Mouse (Mus musculus): ENCODE results near the gene Slfn4.
"Not testable (repeated sequence)": the region's sequence is repeated elsewhere in the genome, so short reads cannot be mapped to it uniquely, and the experiment has no call there.

Gene Slfn4

GRCm38 (mm10) chr11:83174948-83175539 lies at the start of gene Slfn4:
TSS of gene Slfn4 (plus strand) at chr11:83175186.
- DNase-seq (ENCODE audit: low spot score), result no peak

- DNase-seq (ENCODE audit: low spot score), result not testable (repeated sequence)
Measured at GRCm38 (mm10) chr11:83125633-83126032, 49.4 kb upstream of the Slfn4 start.

GRCm38 (mm10) chr11:83137253-83137652 lies 37.7 kb upstream of the Slfn4 start:
- not testable (repeated sequence) for DNase-seq (ENCODE audit: low spot score)

GRCm38 (mm10) chr11:83148939-83149338 lies 26.0 kb upstream of the Slfn4 start:
- not testable (repeated sequence) for DNase-seq (ENCODE audit: low spot score)

- DNase-seq (ENCODE audit: low spot score), result peak; percentile 56
Measured at GRCm38 (mm10) chr11:83191134-83191893, 16.3 kb downstream of the Slfn4 start, which contains the start of gene Slfn3. TSS of gene Slfn3 (plus strand) at chr11:83191330.

GRCm38 (mm10) chr11:83192001-83192400 lies 17.0 kb downstream of the Slfn4 start:
- peak; percentile 63 for DNase-seq (ENCODE audit: low spot score)

GRCm38 (mm10) chr11:83205002-83205401 lies 30.0 kb downstream of the Slfn4 start:
- no peak for DNase-seq (ENCODE audit: low spot score)

GRCm38 (mm10) chr11:83216119-83216518 lies 41.1 kb downstream of the Slfn4 start:
- no peak for DNase-seq (ENCODE audit: low spot score)

- no peak for DNase-seq (ENCODE audit: low spot score)
Measured at GRCm38 (mm10) chr11:83221328-83221877, 46.4 kb downstream of the Slfn4 start.

GRCm38 (mm10) chr11:83223367-83223766 lies 48.4 kb downstream of the Slfn4 start:
- DNase-seq (ENCODE audit: low spot score), result peak; percentile 81

- DNase-seq (ENCODE audit: low spot score), result peak; percentile 64
Measured at GRCm38 (mm10) chr11:83223793-83224192, 48.8 kb downstream of the Slfn4 start.

GRCm38 (mm10) chr11:83224217-83224616 lies 49.2 kb downstream of the Slfn4 start:
- peak; percentile 90 for DNase-seq (ENCODE audit: low spot score)

- DNase-seq (ENCODE audit: low spot score), result peak; percentile 20
Measured at GRCm38 (mm10) chr11:83224750-83225149, 49.8 kb downstream of the Slfn4 start.

GRCm38 (mm10) chr11:83225371-83225960 lies 50.5 kb downstream of the Slfn4 start:
- peak; percentile 11 for DNase-seq (ENCODE audit: low spot score)

- DNase-seq (ENCODE audit: low spot score), result no peak
Measured at GRCm38 (mm10) chr11:83227926-83228723, 53.1 kb downstream of the Slfn4 start.

GRCm38 (mm10) chr11:83230966-83231365 lies 56.0 kb downstream of the Slfn4 start:
- no peak for DNase-seq (ENCODE audit: low spot score)

- DNase-seq (ENCODE audit: low spot score), result not testable (repeated sequence)
Measured at GRCm38 (mm10) chr11:83233621-83234020, 58.6 kb downstream of the Slfn4 start.

GRCm38 (mm10) chr11:83237390-83237789 lies 62.4 kb downstream of the Slfn4 start:
- not testable (repeated sequence) for DNase-seq (ENCODE audit: low spot score)

GRCm38 (mm10) chr11:83238389-83238788 lies 63.4 kb downstream of the Slfn4 start:
- no peak for DNase-seq (ENCODE audit: low spot score)

GRCm38 (mm10) chr11:83239811-83240210 lies 64.8 kb downstream of the Slfn4 start:
- DNase-seq (ENCODE audit: low spot score), result no peak
